Mouse (Mus musculus) midbrain, embryonic 10.5 days (tissue): ENCODE data around the gene Cd9. TPM values are rescaled to one million over a fixed set of nuclear protein-coding genes. Genes with fewer than 3 reads are reported as not detected.
"Not testable (repeated sequence)": the region's sequence is repeated elsewhere in the genome, so short reads cannot be mapped to it uniquely, and the experiment has no call there.

ENCODE experiments used
- DNase-seq: peaks from one replicate; pipeline ENCODE4 v3.0.0-alpha.2; 2017; ENCODE audit warnings: low spot score
- H3K27ac ChIP-seq: fragments of 300-500 bp; sonication (generic); replicated peaks from 2 replicates; pipeline ENCODE4 v1.5.1; 2016; ENCODE audit warnings: mild to moderate bottlenecking
- H3K27me3 ChIP-seq: fragments of 300-500 bp; sonication (generic); 2 replicates; pipeline ENCODE4 v1.6.1; 2016; ENCODE audit warnings: low read depth, mild to moderate bottlenecking; ENCODE audit not compliant: poor library complexity, severe bottlenecking
- H3K36me3 ChIP-seq: fragments of 300-500 bp; sonication (generic); 2 replicates; pipeline ENCODE4 v1.6.1; 2016; ENCODE audit warnings: mild to moderate bottlenecking, moderate library complexity
- H3K4me1 ChIP-seq: fragments of 300-500 bp; sonication (generic); 2 replicates; pipeline ENCODE4 v1.6.1; 2016
- H3K4me3 ChIP-seq: fragments of 300-500 bp; sonication (generic); 2 replicates; pipeline ENCODE4 v1.5.1; 2016; ENCODE audit warnings: mild to moderate bottlenecking, moderate library complexity
- H3K9me3 ChIP-seq: fragments of 300-500 bp; sonication (generic); replicated peaks from 2 replicates; pipeline ENCODE4 v1.6.1; 2016; ENCODE audit warnings: mild to moderate bottlenecking
- WGBS: fragments of 180-500 bp; shearing (Covaris S2); methylation state at CpG from one replicate; pipeline ENCODE4 v1.1.7; 2016; 5-methylcytosine and 5-hydroxymethylcytosine counted together
- polyA plus RNA-seq: library from polyadenylated mRNA; unstranded; fragments of >200 nt; fragmentation: Nextera tagmentation; extraction: Ambion mirVana; gene quantifications from 2 replicates; pipeline ENCODE4 v1.2.1, GENCODE M21; 2016

Cd9 gene
- polyA plus RNA-seq, 1 experiment from 2014 or later = 36.3 TPM

GRCm38 (mm10) chr6:125492664-125493063 lies 1.9 kb downstream of the Cd9 start:
- H3K4me1 ChIP-seq = peaks cover 22% of the 10 kb centered on the region
- no peak overlapping the region for H3K27ac ChIP-seq
- H3K27me3 ChIP-seq = peaks cover 53% of the 10 kb centered on the region
- 84% methylated on average over 6 of the region's 6 CpGs for WGBS
- no peak overlapping the region for H3K4me3 ChIP-seq
- no peaks in the 10 kb centered on the region for H3K9me3 ChIP-seq
- no peaks in the 10 kb centered on the region for H3K36me3 ChIP-seq
- DNase-seq = no peak

- H3K36me3 ChIP-seq = no peaks in the 10 kb centered on the region
- 90% methylated on average over 9 of the region's 9 CpGs for WGBS
Observed at GRCm38 (mm10) chr6:125492033-125492432, 2.6 kb downstream of the Cd9 start.

GRCm38 (mm10) chr6:125491393-125491792 lies 3.2 kb downstream of the Cd9 start:
- Histone ChIP-seq H3K36me3 (no peaks in the 10 kb centered on the region), H3K27ac (no peak overlapping the region), H3K27me3 (peaks cover 47% of the 10 kb centered on the region), H3K4me3 (no peak overlapping the region), H3K9me3 (no peaks in the 10 kb centered on the region), H3K4me1 (peaks cover 22% of the 10 kb centered on the region)
- 90% methylated on average over 10 of the region's 10 CpGs for WGBS
- no peak for DNase-seq

More at GRCm38 (mm10) chr6:125492033-125492432, 2.6 kb downstream of the Cd9 start:
- H3K27me3 ChIP-seq = peaks cover 53% of the 10 kb centered on the region
- no peaks in the 10 kb centered on the region for H3K9me3 ChIP-seq
- no peak overlapping the region for H3K4me3 ChIP-seq
- no peak overlapping the region for H3K27ac ChIP-seq
- H3K4me1 ChIP-seq = peaks cover 22% of the 10 kb centered on the region
- no peak for DNase-seq

DNA sequence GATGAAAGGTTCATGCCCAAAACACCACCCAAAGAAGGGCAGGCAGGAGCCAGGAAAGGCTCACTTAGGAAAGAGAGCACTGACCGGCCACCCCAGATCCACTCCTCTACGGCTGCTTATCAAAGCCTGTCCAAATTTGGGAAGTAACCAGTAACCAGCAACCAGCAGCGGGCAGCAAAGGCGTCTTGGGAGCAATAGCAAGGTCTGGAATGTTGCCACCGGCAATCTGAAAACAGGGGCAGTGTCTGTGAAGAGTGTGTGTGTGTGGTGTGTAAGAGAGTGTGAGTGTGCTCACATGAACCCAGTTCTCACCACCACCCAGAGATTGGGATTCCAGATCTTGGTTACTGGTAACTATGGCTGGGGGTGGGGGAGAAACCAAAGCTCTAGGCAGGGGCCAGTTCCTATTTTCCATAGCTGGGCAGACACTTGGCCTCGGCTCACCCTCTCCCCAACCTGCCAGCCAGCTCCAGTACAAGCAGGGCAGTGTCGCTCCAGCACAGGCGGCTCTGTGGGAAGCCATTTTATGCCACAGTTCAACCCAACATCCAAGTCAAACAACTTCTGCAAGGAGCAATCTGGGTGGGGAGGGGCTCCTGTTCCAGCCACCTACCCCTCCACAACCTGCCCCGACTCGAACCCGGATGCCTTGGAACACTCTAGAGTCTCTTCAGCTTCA lies 4.6 kb downstream of the Cd9 start:
- Histone ChIP-seq H3K36me3 (no peaks in the 10 kb centered on the region), H3K4me3 (no peak overlapping the region), H3K9me3 (no peaks in the 10 kb centered on the region), H3K27me3 (peaks cover 34% of the 10 kb centered on the region), H3K27ac (no peak overlapping the region), H3K4me1 (peaks cover 29% of the 10 kb centered on the region)
- DNase-seq = no peak
- WGBS = 86% methylated on average over 11 of the region's 11 CpGs

- no peak overlapping the region for H3K4me3 ChIP-seq
- DNase-seq = no peak
- 57% methylated on average over 4 of the region's 4 CpGs for WGBS
Observed at GRCm38 (mm10) chr6:125485589-125485988, 9.0 kb downstream of the Cd9 start.

DNA sequence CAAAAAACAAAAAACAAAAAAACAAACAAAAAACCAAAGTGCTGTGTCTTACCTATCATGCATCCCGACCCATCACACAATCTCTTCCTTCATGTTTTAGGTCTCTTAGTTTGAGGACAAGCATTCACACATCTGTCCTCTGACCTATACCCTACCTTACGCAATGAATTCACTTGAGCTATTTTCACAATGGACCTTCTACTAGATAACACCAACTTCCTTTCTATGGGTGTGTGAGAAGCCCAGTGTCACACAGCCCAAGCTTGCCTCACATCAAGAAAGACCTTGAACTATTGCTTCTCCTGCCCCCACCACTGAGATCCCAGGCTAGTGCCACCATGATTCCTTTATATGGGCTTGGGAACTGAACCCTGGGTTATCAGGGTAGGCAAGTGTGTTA lies 9.9 kb downstream of the Cd9 start:
- Histone ChIP-seq H3K4me3 (no peak overlapping the region), H3K27me3 (no peaks in the 10 kb centered on the region; the same call in 1 of the 2 replicates), H3K9me3 (no peaks in the 10 kb centered on the region), H3K27ac (no peak overlapping the region), H3K4me1 (peaks cover 34% of the 10 kb centered on the region), H3K36me3 (no peaks in the 10 kb centered on the region)
- no peak for DNase-seq
- 92% methylated on average over 2 of the region's 2 CpGs for WGBS

More at GRCm38 (mm10) chr6:125485589-125485988, 9.0 kb downstream of the Cd9 start:
- H3K4me1 ChIP-seq = peaks cover 29% of the 10 kb centered on the region
- no peaks in the 10 kb centered on the region; the same call in 1 of the 2 replicates for H3K27me3 ChIP-seq
- no peaks in the 10 kb centered on the region for H3K9me3 ChIP-seq
- no peak overlapping the region for H3K27ac ChIP-seq
- H3K36me3 ChIP-seq = no peaks in the 10 kb centered on the region

DNA sequence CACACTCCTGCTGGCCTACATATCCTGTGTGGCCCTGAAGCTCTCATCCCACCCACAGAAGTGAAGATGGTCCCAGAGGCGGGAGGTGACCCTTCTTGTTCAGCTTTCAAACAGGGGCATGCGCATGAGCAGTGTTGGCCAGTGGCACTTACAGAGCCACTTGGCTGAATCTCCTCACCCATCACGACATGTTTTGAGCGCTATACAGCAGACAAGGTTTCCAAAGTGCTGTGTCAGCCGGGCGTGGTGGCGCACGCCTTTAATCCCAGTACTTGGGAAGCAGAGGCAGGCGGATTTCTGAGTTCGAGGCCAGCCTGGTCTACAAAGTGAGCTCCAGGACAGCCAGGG lies 10.3 kb downstream of the Cd9 start:
- not testable (repeated sequence) for DNase-seq, H3K4me3 ChIP-seq, H3K36me3 ChIP-seq, H3K27me3 ChIP-seq, H3K9me3 ChIP-seq, H3K27ac ChIP-seq
- peaks cover 34% of the 10 kb centered on the region for H3K4me1 ChIP-seq
- WGBS = 94% methylated on average over 10 of the region's 10 CpGs

GRCm38 (mm10) chr6:125483515-125484312 lies 10.9 kb downstream of the Cd9 start:
- DNase-seq = no peak
- no peaks in the 10 kb centered on the region for H3K36me3 ChIP-seq
- no peak overlapping the region for H3K4me3 ChIP-seq
- H3K4me1 ChIP-seq = peaks cover 34% of the 10 kb centered on the region
- H3K9me3 ChIP-seq = no peaks in the 10 kb centered on the region
- no peak overlapping the region for H3K27ac ChIP-seq
- 92% methylated on average over 12 of the region's 12 CpGs for WGBS
- no peaks in the 10 kb centered on the region; the same call in 1 of the 2 replicates for H3K27me3 ChIP-seq

DNA sequence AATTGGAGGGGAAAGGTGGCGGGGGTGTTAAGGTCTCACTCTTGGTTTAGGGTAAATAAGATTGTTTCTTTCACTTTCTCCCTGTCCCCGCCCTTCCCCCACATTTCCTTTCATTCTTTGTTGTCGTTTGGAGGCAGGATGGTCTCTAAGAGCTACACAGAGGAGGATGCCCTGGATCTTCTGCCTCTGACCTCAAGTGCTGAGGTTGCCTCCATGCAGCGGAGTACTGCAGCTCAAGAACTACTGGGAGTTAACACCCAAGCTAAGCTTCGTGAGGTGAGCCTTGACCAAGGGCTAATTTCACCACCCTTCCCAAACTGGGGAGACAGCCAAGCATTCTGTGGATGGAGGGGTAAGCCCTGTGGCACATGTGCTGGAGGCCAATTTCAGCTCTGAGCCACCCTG lies 12.2 kb downstream of the Cd9 start:
- peaks cover 34% of the 10 kb centered on the region for H3K4me1 ChIP-seq
- no peak overlapping the region; the same call in 1 of the 2 replicates for H3K27ac ChIP-seq
- no peaks in the 10 kb centered on the region for H3K9me3 ChIP-seq
- H3K36me3 ChIP-seq = no peaks in the 10 kb centered on the region
- no peak overlapping the region for H3K4me3 ChIP-seq
- H3K27me3 ChIP-seq = no peaks in the 10 kb centered on the region; the same call in 1 of the 2 replicates
- 59% methylated on average over 5 of the region's 5 CpGs for WGBS
- no peak for DNase-seq

- peaks cover 34% of the 10 kb centered on the region for H3K4me1 ChIP-seq
- no peak overlapping the region for H3K4me3 ChIP-seq
- peak overlapping the region; percentile 61 for H3K27ac ChIP-seq
- WGBS = 54% methylated on average over 7 of the region's 7 CpGs
- H3K36me3 ChIP-seq = no peaks in the 10 kb centered on the region
- no peaks in the 10 kb centered on the region for H3K9me3 ChIP-seq
- DNase-seq = no peak
- H3K27me3 ChIP-seq = no peaks in the 10 kb centered on the region; the same call in 1 of the 2 replicates
Observed at GRCm38 (mm10) chr6:125481667-125482390, 12.8 kb downstream of the Cd9 start.

- peak overlapping the region; percentile 61 for H3K27ac ChIP-seq
Observed at GRCm38 (mm10) chr6:125480396-125481361, 13.9 kb downstream of the Cd9 start.

GRCm38 (mm10) chr6:125479359-125479758 lies 15.2 kb downstream of the Cd9 start:
- 92% methylated on average over 9 of the region's 9 CpGs for WGBS
- no peak for DNase-seq
- Histone ChIP-seq H3K27ac (no peak overlapping the region), H3K4me3 (no peak overlapping the region), H3K9me3 (no peaks in the 10 kb centered on the region), H3K4me1 (peaks cover 42% of the 10 kb centered on the region), H3K27me3 (no peaks in the 10 kb centered on the region; the same call in 1 of the 2 replicates), H3K36me3 (no peaks in the 10 kb centered on the region)

More at GRCm38 (mm10) chr6:125480396-125481361, 13.9 kb downstream of the Cd9 start:
- 38% methylated on average over 12 of the region's 12 CpGs for WGBS
- Histone ChIP-seq H3K36me3 (no peaks in the 10 kb centered on the region), H3K4me3 (no peak overlapping the region), H3K27me3 (no peaks in the 10 kb centered on the region; the same call in 1 of the 2 replicates), H3K9me3 (no peaks in the 10 kb centered on the region), H3K4me1 (peaks cover 42% of the 10 kb centered on the region)
- DNase-seq = no peak
